In genomic region chr3:29957365-29958236, GRCm38 (mm10) we compare ENCODE assay signal across 24 mouse cellular contexts.
DNase-seq lines count a peak whose midpoint lies in the region; ATAC-seq and TF ChIP-seq lines count a peak whose summit lies in the region.
"Had no signal": no experiment of that assay in that cellular context is flagged by ENCODE, and none has a peak within 500 bp of the region (broad histone marks: within the 10 kb centered on the region; RNA-seq: fewer than 3 reads in every experiment).

No protein-coding gene starts in this region.

- H3K27me3 ChIP-seq in hindbrain, embryonic 13.5 days, result no peaks in the 10 kb centered on the region
- H3K27me3 ChIP-seq in hindbrain, embryonic 12.5 days, result no peaks in the 10 kb centered on the region
- H3K27me3 ChIP-seq in neural tube, embryonic 13.5 days, result no peaks in the 10 kb centered on the region
- no peaks in the 10 kb centered on the region for H3K27me3 ChIP-seq in forebrain, postnatal 0 days (ENCODE audit: insufficient read depth, low read length)
- H3K27me3 ChIP-seq: limb, embryonic 15.5 days; liver, embryonic 15.5 days; midbrain, embryonic 13.5 days had no signal

- H3K9me3 ChIP-seq in hindbrain, embryonic 13.5 days, result no peaks in the 10 kb centered on the region
- no peaks in the 10 kb centered on the region for H3K9me3 ChIP-seq in hindbrain, embryonic 12.5 days (replicated peaks)
- no peaks in the 10 kb centered on the region for H3K9me3 ChIP-seq in neural tube, embryonic 13.5 days
- no peaks in the 10 kb centered on the region for H3K9me3 ChIP-seq in forebrain, postnatal 0 days (ENCODE audit: low read length)
- H3K9me3 ChIP-seq: limb, embryonic 15.5 days; liver, embryonic 15.5 days; midbrain, embryonic 13.5 days had no signal

- H3K9ac ChIP-seq in hindbrain, embryonic 13.5 days, result no peak overlapping the region
- H3K9ac ChIP-seq in hindbrain, embryonic 12.5 days, result no peak overlapping the region
- H3K9ac ChIP-seq in neural tube, embryonic 13.5 days, result no peak overlapping the region
- H3K9ac ChIP-seq in forebrain, postnatal 0 days, result no peak overlapping the region
- H3K9ac ChIP-seq: limb, embryonic 15.5 days; liver, embryonic 15.5 days; midbrain, embryonic 13.5 days had no signal

- intact Hi-C loops in left cerebral cortex, postnatal 10 days (cut with DNase I), result no loop called here

- no peak for TF ChIP-seq CTCF in forebrain, postnatal 0 days (IDR thresholded peaks at IDR 0.05; ENCODE audit: low read depth)

- no peak overlapping the region for H3K4me3 ChIP-seq in hindbrain, embryonic 13.5 days
- H3K4me3 ChIP-seq in hindbrain, embryonic 12.5 days, result no peak overlapping the region
- no peak overlapping the region for H3K4me3 ChIP-seq in neural tube, embryonic 13.5 days
- H3K4me3 ChIP-seq in forebrain, postnatal 0 days (ENCODE audit: low read depth, low read length), result no peak overlapping the region
- H3K4me3 ChIP-seq: heart, adult 2 months; limb, embryonic 15.5 days; liver, embryonic 15.5 days; midbrain, embryonic 13.5 days had no signal

- 55% methylated on average over 10 of the region's 10 CpGs for WGBS in hindbrain, embryonic 13.5 days
- WGBS in hindbrain, embryonic 12.5 days, result 74% methylated on average over 10 of the region's 10 CpGs
- 53% methylated on average over 10 of the region's 10 CpGs for WGBS in neural tube, embryonic 13.5 days
- WGBS in forebrain, postnatal 0 days, result 22% methylated on average over 10 of the region's 10 CpGs

- peak overlapping the region; percentile 25 for H3K4me2 ChIP-seq in hindbrain, embryonic 13.5 days
- no peak overlapping the region for H3K4me2 ChIP-seq in hindbrain, embryonic 12.5 days (replicated peaks)
- peak overlapping the region; percentile 3; the same call in 1 of the 2 replicates for H3K4me2 ChIP-seq in neural tube, embryonic 13.5 days
- no peak overlapping the region for H3K4me2 ChIP-seq in forebrain, postnatal 0 days (ENCODE audit: low read depth)
- H3K4me2 ChIP-seq: limb, embryonic 15.5 days; liver, embryonic 15.5 days; midbrain, embryonic 13.5 days had no signal

- peaks cover 11% of the 10 kb centered on the region for H3K4me1 ChIP-seq in hindbrain, embryonic 13.5 days (replicated peaks)
- no peaks in the 10 kb centered on the region for H3K4me1 ChIP-seq in hindbrain, embryonic 12.5 days
- peaks cover 12% of the 10 kb centered on the region for H3K4me1 ChIP-seq in neural tube, embryonic 13.5 days (replicated peaks)
- no peaks in the 10 kb centered on the region for H3K4me1 ChIP-seq in forebrain, postnatal 0 days (ENCODE audit: insufficient read depth)
- H3K4me1 ChIP-seq: limb, embryonic 15.5 days; liver, embryonic 15.5 days had no signal

- no peaks in the 10 kb centered on the region for H3K36me3 ChIP-seq in hindbrain, embryonic 13.5 days
- H3K36me3 ChIP-seq in hindbrain, embryonic 12.5 days, result no peaks in the 10 kb centered on the region
- H3K36me3 ChIP-seq in neural tube, embryonic 13.5 days, result no peaks in the 10 kb centered on the region
- H3K36me3 ChIP-seq in forebrain, postnatal 0 days (ENCODE audit: insufficient read depth), result no peaks in the 10 kb centered on the region
- H3K36me3 ChIP-seq: liver, embryonic 15.5 days; midbrain, embryonic 13.5 days had no signal

- ATAC-seq in hindbrain, embryonic 13.5 days (ENCODE audit: low FRiP score), result peak; percentile 57; the same call in 1 of the 2 replicates
- ATAC-seq in hindbrain, embryonic 12.5 days (ENCODE audit: low FRiP score), result no peak; the same call in 1 of the 2 replicates
- peak; percentile 47; the same call in 1 of the 2 replicates for ATAC-seq in neural tube, embryonic 13.5 days (ENCODE audit: low read depth)
- ATAC-seq in forebrain, postnatal 0 days, result peak; percentile 38; the same call in 1 of the 2 replicates
- ATAC-seq in erythroblast, adult 5-6 weeks (replicated peaks; ENCODE audit: low FRiP score, poor library complexity, severe bottlenecking), result no peak
- ATAC-seq: midbrain, embryonic 13.5 days had no signal

- DNase-seq in neural tube, embryonic 10.5 days (ENCODE audit: extremely low spot score, low spot score), result no peak
- DNase-seq in forebrain, postnatal 0 days, result peak; percentile 21
- no peak for DNase-seq in left cerebral cortex, postnatal 10 days (ENCODE audit: extremely low spot score in 1 of 2, low spot score in 2 of 2)
- DNase-seq: adrenal gland, postnatal 25 days; cerebellum, adult 11 months; cerebellum, adult 9-11 months; gastrocnemius, postnatal 36 days; heart, adult 2 months; kidney, adult 2 months; layer of hippocampus, adult 9-11 months; left cerebral cortex, postnatal 4 days; lung, postnatal 14 days; right cerebral cortex, postnatal 14 days; thymus, adult 2 months; thymus, postnatal 4 days had no signal

- no peak overlapping the region for H3K27ac ChIP-seq in hindbrain, embryonic 13.5 days
- H3K27ac ChIP-seq in hindbrain, embryonic 12.5 days, result no peak overlapping the region
- H3K27ac ChIP-seq in neural tube, embryonic 13.5 days (replicated peaks), result no peak overlapping the region
- no peak overlapping the region for H3K27ac ChIP-seq in forebrain, postnatal 0 days (ENCODE audit: low read depth, low read length)
- H3K27ac ChIP-seq: heart, adult 2 months; kidney, postnatal 0 days; limb, embryonic 15.5 days; liver, embryonic 15.5 days; midbrain, embryonic 13.5 days; stomach, postnatal 0 days had no signal

Comparison
In these comparisons a context has a peak if more than half of its experiments do, and no peak if none do; other contexts are left out.
1. ATAC-seq: peak in hindbrain, embryonic 13.5 days (single experiment), neural tube, embryonic 13.5 days (single experiment) and forebrain, postnatal 0 days (single experiment); none in hindbrain, embryonic 12.5 days (single experiment) and erythroblast, adult 5-6 weeks (single experiment).
2. H3K4me2 ChIP-seq: peak in hindbrain, embryonic 13.5 days (single experiment) and neural tube, embryonic 13.5 days (single experiment); none in hindbrain, embryonic 12.5 days (single experiment) and forebrain, postnatal 0 days (single experiment).